In the genomic region with DNA sequence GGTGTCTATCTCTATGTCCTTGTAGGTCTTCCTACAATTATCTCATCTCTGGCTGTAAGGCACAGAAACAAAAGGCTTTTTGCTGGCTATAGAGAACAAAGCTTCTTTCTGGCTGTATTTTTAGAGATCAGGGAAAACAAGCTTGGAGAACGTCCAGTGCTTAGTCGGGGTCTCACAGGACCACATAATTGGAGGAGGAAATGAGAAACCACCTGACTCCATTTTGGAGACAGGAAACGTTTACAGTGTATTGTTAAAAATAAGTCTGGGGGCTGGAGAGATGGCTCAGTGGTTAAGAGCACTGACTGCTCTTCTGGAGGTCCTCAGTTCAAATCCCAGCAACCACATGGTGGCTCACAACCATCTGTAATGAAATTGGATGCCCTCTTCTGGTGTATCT, we compare ENCODE assay signal across 5 mouse cellular contexts. TPM values are rescaled to one million over a fixed set of nuclear protein-coding genes. Genes with fewer than 3 reads are reported as not detected.
"Had no signal": no experiment of that assay in that cellular context is flagged by ENCODE, and none has a peak within 500 bp of the region (broad histone marks: within the 10 kb centered on the region; RNA-seq: fewer than 3 reads in every experiment).

No protein-coding gene starts in this region.

RNA-seq across cellular contexts. Expression of a gene that starts 6.8 kb away (rescaled TPM):
- total RNA-seq: megakaryocyte-erythroid progenitor cell, adult 5-6 weeks had no signal

RNA-seq across cellular contexts. Expression of a gene that starts 56.3 kb away (rescaled TPM):
- polyA plus RNA-seq: midbrain, embryonic 10.5 days; midbrain, embryonic 12.5 days; neural tube, embryonic 11.5 days; neural tube, embryonic 13.5 days had no signal

RNA-seq across cellular contexts. Expression of a gene that starts 57.6 kb away (rescaled TPM):
- polyA plus RNA-seq: midbrain, embryonic 10.5 days; midbrain, embryonic 12.5 days; neural tube, embryonic 11.5 days had no signal
